Mouse (Mus musculus) bone marrow, adult 2 months (tissue): Measurements from ENCODE around the gene Egln1.

Experiments
- CTCF ChIP-seq: fragments of 200-500 bp; IDR thresholded peaks from 2 replicates; pipeline ENCODE4 v1.5.1; 2011; ENCODE audit warnings: low read length, control low read depth; ENCODE audit not compliant: control insufficient read depth, insufficient read depth
- POLR2A ChIP-seq: fragments of 200-500 bp; IDR thresholded peaks from 2 replicates; pipeline ENCODE4 v1.6.1; 2011; ENCODE audit warnings: low read depth, mild to moderate bottlenecking, control low read depth, low read length, borderline replicate concordance; ENCODE audit not compliant: control insufficient read depth

DNA sequence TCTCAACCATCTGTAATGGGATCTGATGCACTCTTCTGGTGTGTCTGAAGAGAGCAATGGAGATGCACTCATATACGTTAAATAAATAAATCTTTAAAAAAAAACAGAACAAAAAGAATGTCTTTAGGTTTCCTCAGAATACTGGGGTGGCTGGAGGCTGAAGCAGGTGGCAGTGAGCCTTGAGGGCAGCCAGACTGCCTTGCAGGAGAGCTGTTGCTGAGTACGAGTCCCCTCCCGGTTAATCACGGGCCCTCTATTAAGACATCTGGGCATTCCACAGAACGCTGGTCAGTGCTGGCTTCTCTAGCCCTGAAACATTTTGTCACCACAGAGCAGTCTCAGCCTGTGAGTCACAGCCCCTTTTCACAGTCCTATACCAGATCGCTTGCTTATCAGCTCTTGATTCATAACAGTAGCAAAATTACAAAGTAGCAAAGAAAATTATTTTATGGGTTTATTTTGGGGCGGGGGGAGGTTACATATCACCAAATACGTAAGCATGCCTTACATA, 5.5 kb upstream of the Egln1 start:
- TF ChIP-seq CTCF = no peak
- no peak for TF ChIP-seq POLR2A
